Mouse (Mus musculus): ENCODE data around the gene Gba. TPM values are rescaled to one million over a fixed set of nuclear protein-coding genes. Genes with fewer than 3 reads are reported as not detected.

Gene Gba
- polyA plus RNA-seq, 1 experiment from 2014 or later: 49.0 TPM

GRCm38 (mm10) chr3:89188478-89188875, 14.3 kb upstream of the Gba start:
- no peaks in the 10 kb centered on the region for H3K27me3 ChIP-seq (ENCODE audit: control insufficient read depth, insufficient read depth, low read depth, low read length)
- no peak overlapping the region for H3K4me3 ChIP-seq (ENCODE audit: low read depth, low read length)
- H3K27ac ChIP-seq (ENCODE audit: low read length): no peak overlapping the region
- ATAC-seq: no peak
- H3K9ac ChIP-seq (ENCODE audit: low read depth, low read length): no peak overlapping the region
- H3K4me2 ChIP-seq (ENCODE audit: low read length): no peak overlapping the region
- H3K4me1 ChIP-seq (ENCODE audit: control insufficient read depth, insufficient read depth, low read length): peaks cover 18% of the 10 kb centered on the region
- H3K36me3 ChIP-seq (ENCODE audit: control insufficient read depth, insufficient read depth, low read length): 0 out of 2 replicates have a peak, but pooled peaks cover 3% of the 10 kb centered on the region
- 66% methylated on average over 12 of the region's 12 CpGs for WGBS
- no peaks in the 10 kb centered on the region for H3K9me3 ChIP-seq (replicated peaks; ENCODE audit: control insufficient read depth, low read length, poor library complexity, severe bottlenecking)

GRCm38 (mm10) chr3:89190436-89190835, 12.3 kb upstream of the Gba start:
- WGBS: 88% methylated on average over 8 of the region's 8 CpGs
- Histone ChIP-seq H3K4me2 (ENCODE audit: low read length) (no peak overlapping the region), H3K36me3 (ENCODE audit: control insufficient read depth, insufficient read depth, low read length) (0 out of 2 replicates have a peak, but pooled peaks cover 3% of the 10 kb centered on the region), H3K27me3 (ENCODE audit: control insufficient read depth, insufficient read depth, low read depth, low read length) (no peaks in the 10 kb centered on the region), H3K9me3 (replicated peaks; ENCODE audit: control insufficient read depth, low read length, poor library complexity, severe bottlenecking) (no peaks in the 10 kb centered on the region), H3K27ac (ENCODE audit: low read length) (no peak overlapping the region), H3K4me3 (ENCODE audit: low read depth, low read length) (no peak overlapping the region), H3K4me1 (ENCODE audit: control insufficient read depth, insufficient read depth, low read length) (no peaks in the 10 kb centered on the region), H3K9ac (ENCODE audit: low read depth, low read length) (no peak overlapping the region)
- no peak for ATAC-seq

GRCm38 (mm10) chr3:89193351-89193750, 9.4 kb upstream of the Gba start:
- 65% methylated on average over 1 of the region's 1 CpGs for WGBS
- Histone ChIP-seq H3K36me3 (ENCODE audit: control insufficient read depth, insufficient read depth, low read length) (no peaks in the 10 kb centered on the region), H3K9me3 (replicated peaks; ENCODE audit: control insufficient read depth, low read length, poor library complexity, severe bottlenecking) (no peaks in the 10 kb centered on the region), H3K4me1 (ENCODE audit: control insufficient read depth, insufficient read depth, low read length) (peaks cover 10% of the 10 kb centered on the region), H3K4me2 (ENCODE audit: low read length) (no peak overlapping the region), H3K4me3 (ENCODE audit: low read depth, low read length) (no peak overlapping the region), H3K27me3 (ENCODE audit: control insufficient read depth, insufficient read depth, low read depth, low read length) (no peaks in the 10 kb centered on the region), H3K27ac (ENCODE audit: low read length) (no peak overlapping the region), H3K9ac (ENCODE audit: low read depth, low read length) (no peak overlapping the region)
- no peak for ATAC-seq

- Histone ChIP-seq H3K9ac (ENCODE audit: low read depth, low read length) (no peak overlapping the region), H3K4me1 (ENCODE audit: control insufficient read depth, insufficient read depth, low read length) (peaks cover 10% of the 10 kb centered on the region), H3K4me3 (ENCODE audit: low read depth, low read length) (no peak overlapping the region), H3K4me2 (ENCODE audit: low read length) (no peak overlapping the region), H3K27me3 (ENCODE audit: control insufficient read depth, insufficient read depth, low read depth, low read length) (no peaks in the 10 kb centered on the region), H3K27ac (ENCODE audit: low read length) (no peak overlapping the region), H3K9me3 (replicated peaks; ENCODE audit: control insufficient read depth, low read length, poor library complexity, severe bottlenecking) (no peaks in the 10 kb centered on the region), H3K36me3 (ENCODE audit: control insufficient read depth, insufficient read depth, low read length) (no peaks in the 10 kb centered on the region)
- 88% methylated on average over 2 of the region's 2 CpGs for WGBS
- no peak for ATAC-seq
Observed at GRCm38 (mm10) chr3:89193853-89194252, 8.9 kb upstream of the Gba start.

- H3K4me3 ChIP-seq (ENCODE audit: low read depth, low read length): peak overlapping the region; percentile 41
- H3K9ac ChIP-seq (ENCODE audit: low read depth, low read length): peak overlapping the region; percentile 70
- H3K4me1 ChIP-seq (ENCODE audit: control insufficient read depth, insufficient read depth, low read length): peaks cover 10% of the 10 kb centered on the region
- peak overlapping the region; percentile 81 for H3K4me2 ChIP-seq (ENCODE audit: low read length)
- H3K36me3 ChIP-seq (ENCODE audit: control insufficient read depth, insufficient read depth, low read length): no peaks in the 10 kb centered on the region
- peak overlapping the region; percentile 74 for H3K27ac ChIP-seq (ENCODE audit: low read length)
- no peaks in the 10 kb centered on the region for H3K27me3 ChIP-seq (ENCODE audit: control insufficient read depth, insufficient read depth, low read depth, low read length)
- ATAC-seq: peak; percentile 90
- WGBS: 6% methylated on average over 33 of the region's 33 CpGs
- H3K9me3 ChIP-seq (replicated peaks; ENCODE audit: control insufficient read depth, low read length, poor library complexity, severe bottlenecking): no peaks in the 10 kb centered on the region
Observed at GRCm38 (mm10) chr3:89195979-89196877, 6.5 kb upstream of the Gba start.

GRCm38 (mm10) chr3:89199839-89200238, 2.9 kb upstream of the Gba start:
- Histone ChIP-seq H3K36me3 (ENCODE audit: control insufficient read depth, insufficient read depth, low read length) (peaks cover 5% of the 10 kb centered on the region; the same call in 1 of the 2 replicates), H3K4me3 (ENCODE audit: low read depth, low read length) (no peak overlapping the region), H3K4me2 (ENCODE audit: low read length) (no peak overlapping the region), H3K9ac (ENCODE audit: low read depth, low read length) (no peak overlapping the region), H3K4me1 (ENCODE audit: control insufficient read depth, insufficient read depth, low read length) (peaks cover 15% of the 10 kb centered on the region), H3K27ac (ENCODE audit: low read length) (no peak overlapping the region), H3K27me3 (ENCODE audit: control insufficient read depth, insufficient read depth, low read depth, low read length) (no peaks in the 10 kb centered on the region), H3K9me3 (replicated peaks; ENCODE audit: control insufficient read depth, low read length, poor library complexity, severe bottlenecking) (no peaks in the 10 kb centered on the region)
- no peak for ATAC-seq
- 81% methylated on average over 3 of the region's 3 CpGs for WGBS

GRCm38 (mm10) chr3:89203142-89203514, 400 bp downstream of the Gba start:
- Histone ChIP-seq H3K4me2 (ENCODE audit: low read length) (peak overlapping the region; percentile 87), H3K36me3 (ENCODE audit: control insufficient read depth, insufficient read depth, low read length) (peaks cover 25% of the 10 kb centered on the region), H3K27me3 (ENCODE audit: control insufficient read depth, insufficient read depth, low read depth, low read length) (no peaks in the 10 kb centered on the region), H3K27ac (ENCODE audit: low read length) (peak overlapping the region; percentile 67), H3K4me1 (ENCODE audit: control insufficient read depth, insufficient read depth, low read length) (peaks cover 5% of the 10 kb centered on the region), H3K9me3 (replicated peaks; ENCODE audit: control insufficient read depth, low read length, poor library complexity, severe bottlenecking) (no peaks in the 10 kb centered on the region), H3K4me3 (ENCODE audit: low read depth, low read length) (peak overlapping the region; percentile 64), H3K9ac (ENCODE audit: low read depth, low read length) (peak overlapping the region; percentile 73)
- WGBS: 42% methylated on average over 5 of the region's 5 CpGs
- ATAC-seq: peak; percentile 55; the same call in 1 of the 2 replicates

- no peak overlapping the region for H3K4me3 ChIP-seq (ENCODE audit: low read depth, low read length)
- H3K27ac ChIP-seq (ENCODE audit: low read length): no peak overlapping the region
- ATAC-seq: no peak
- H3K27me3 ChIP-seq (ENCODE audit: control insufficient read depth, insufficient read depth, low read depth, low read length): no peaks in the 10 kb centered on the region
- no peak overlapping the region for H3K4me2 ChIP-seq (ENCODE audit: low read length)
- H3K9me3 ChIP-seq (replicated peaks; ENCODE audit: control insufficient read depth, low read length, poor library complexity, severe bottlenecking): no peaks in the 10 kb centered on the region
- H3K4me1 ChIP-seq (ENCODE audit: control insufficient read depth, insufficient read depth, low read length): peaks cover 5% of the 10 kb centered on the region
- H3K36me3 ChIP-seq (ENCODE audit: control insufficient read depth, insufficient read depth, low read length): peaks cover 39% of the 10 kb centered on the region
- H3K9ac ChIP-seq (ENCODE audit: low read depth, low read length): no peak overlapping the region
- 92% methylated on average over 7 of the region's 7 CpGs for WGBS
Observed at GRCm38 (mm10) chr3:89206079-89206478, 3.4 kb downstream of the Gba start.

- H3K27ac ChIP-seq (ENCODE audit: low read length): no peak overlapping the region
- no peak for ATAC-seq
- H3K4me2 ChIP-seq (ENCODE audit: low read length): no peak overlapping the region
- H3K9ac ChIP-seq (ENCODE audit: low read depth, low read length): no peak overlapping the region
- H3K27me3 ChIP-seq (ENCODE audit: control insufficient read depth, insufficient read depth, low read depth, low read length): no peaks in the 10 kb centered on the region
- H3K36me3 ChIP-seq (ENCODE audit: control insufficient read depth, insufficient read depth, low read length): peaks cover 39% of the 10 kb centered on the region
- H3K9me3 ChIP-seq (replicated peaks; ENCODE audit: control insufficient read depth, low read length, poor library complexity, severe bottlenecking): no peaks in the 10 kb centered on the region
- no peak overlapping the region for H3K4me3 ChIP-seq (ENCODE audit: low read depth, low read length)
- 93% methylated on average over 2 of the region's 2 CpGs for WGBS
- peaks cover 5% of the 10 kb centered on the region for H3K4me1 ChIP-seq (ENCODE audit: control insufficient read depth, insufficient read depth, low read length)
Observed at GRCm38 (mm10) chr3:89206695-89207094, 4.0 kb downstream of the Gba start.

Data from midbrain, embryonic 16.5 days (tissue).